Mouse (Mus musculus) liver, embryonic 14.5 days (tissue): ENCODE results near the gene Mrpl51.

Experiments used
- CTCF ChIP-seq: IDR thresholded peaks from 2 replicates; pipeline ENCODE4 v1.5.1; 2016; ENCODE audit warnings: antibody characterized with exemption, low read depth, control low read depth
- EP300 ChIP-seq: IDR thresholded peaks from 2 replicates; pipeline ENCODE4 v1.6.1; 2016; ENCODE audit warnings: antibody characterized with exemption, low read depth

GRCm38 (mm10) chr6:125241566-125241965, 50.0 kb downstream of the Mrpl51 start:
- TF ChIP-seq CTCF (no peak), EP300 (no peak)
